Mouse (Mus musculus) yolk sac, embryonic 10.5 days (tissue): ENCODE results near the gene Pygm.

Experiments used
- DNase-seq: peaks from one replicate; pipeline ENCODE4 v3.0.0-alpha.2; 2017; ENCODE audit warnings: low spot score

Pygm gene

GRCm38 (mm10) chr19:6384128-6384527 lies at the start of gene Pygm:
Pygm (plus strand) TSS chr19:6384399.
- DNase-seq: no peak

DNA sequence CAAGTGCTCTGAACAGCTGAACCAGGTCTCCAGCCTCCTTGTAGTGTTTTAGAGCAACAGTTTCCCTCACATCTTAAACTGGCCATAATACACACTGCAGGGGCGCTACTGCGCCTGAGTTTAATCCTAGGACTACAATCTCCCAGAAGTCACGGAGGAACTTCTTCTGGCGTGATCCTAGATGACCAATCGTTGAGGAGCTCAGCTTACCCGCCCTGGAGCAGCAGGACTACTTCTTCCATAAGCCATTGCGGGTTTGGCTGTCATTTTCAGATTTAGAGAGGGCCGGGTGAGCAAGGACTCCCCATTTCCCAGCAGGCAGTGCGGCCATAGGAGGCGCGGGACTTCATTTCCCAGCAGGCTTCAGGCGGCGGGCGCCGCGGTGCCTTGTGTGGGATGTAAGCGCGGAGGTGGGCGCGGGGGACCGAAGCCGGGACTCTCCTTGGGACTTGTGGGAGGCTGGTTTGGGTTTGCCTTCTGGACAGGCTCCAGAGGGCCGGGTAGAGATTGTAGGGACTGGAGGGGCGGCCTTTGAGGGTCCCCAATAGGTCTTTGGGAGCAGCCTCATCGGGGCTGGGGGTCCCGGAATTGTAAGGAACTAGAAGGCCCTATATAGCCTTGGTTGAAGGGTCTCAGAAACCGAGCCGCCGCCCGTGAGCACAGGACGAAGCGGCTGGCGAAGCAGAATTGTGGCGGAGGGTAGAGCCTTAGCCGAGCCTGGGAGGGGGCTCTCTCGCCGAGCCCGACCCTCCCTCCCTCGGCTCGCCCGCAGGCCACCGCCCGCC lies 49.3 kb upstream of the Pygm start, which contains the start of gene Men1:
Men1 (plus strand) TSS at position 307 of the 785 bp plus-strand sequence.
- DNase-seq: peak; percentile 96

DNA sequence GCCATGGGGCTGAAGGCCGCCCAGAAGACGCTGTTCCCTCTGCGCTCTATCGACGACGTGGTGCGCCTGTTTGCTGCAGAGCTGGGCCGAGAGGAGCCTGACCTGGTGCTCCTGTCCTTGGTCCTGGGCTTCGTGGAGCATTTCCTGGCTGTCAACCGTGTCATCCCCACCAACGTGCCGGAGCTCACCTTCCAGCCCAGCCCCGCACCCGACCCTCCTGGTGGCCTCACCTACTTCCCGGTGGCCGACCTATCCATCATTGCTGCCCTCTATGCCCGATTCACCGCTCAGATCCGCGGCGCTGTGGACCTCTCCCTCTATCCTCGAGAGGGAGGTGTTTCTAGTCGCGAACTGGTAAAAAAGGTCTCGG lies 48.8 kb upstream of the Pygm start:
- DNase-seq: no peak

- DNase-seq: no peak
These were observed 47.3 kb upstream of the Pygm start for GRCm38 (mm10) chr19:6336920-6337319.

GRCm38 (mm10) chr19:6338171-6338570 lies 46.0 kb upstream of the Pygm start:
- no peak for DNase-seq

- no peak for DNase-seq
These were observed 45.5 kb upstream of the Pygm start for GRCm38 (mm10) chr19:6338716-6339115.

- no peak for DNase-seq
These were observed 45.0 kb upstream of the Pygm start for GRCm38 (mm10) chr19:6339191-6339590.

- DNase-seq: no peak
These were observed 44.2 kb upstream of the Pygm start for GRCm38 (mm10) chr19:6339890-6340504.

DNA sequence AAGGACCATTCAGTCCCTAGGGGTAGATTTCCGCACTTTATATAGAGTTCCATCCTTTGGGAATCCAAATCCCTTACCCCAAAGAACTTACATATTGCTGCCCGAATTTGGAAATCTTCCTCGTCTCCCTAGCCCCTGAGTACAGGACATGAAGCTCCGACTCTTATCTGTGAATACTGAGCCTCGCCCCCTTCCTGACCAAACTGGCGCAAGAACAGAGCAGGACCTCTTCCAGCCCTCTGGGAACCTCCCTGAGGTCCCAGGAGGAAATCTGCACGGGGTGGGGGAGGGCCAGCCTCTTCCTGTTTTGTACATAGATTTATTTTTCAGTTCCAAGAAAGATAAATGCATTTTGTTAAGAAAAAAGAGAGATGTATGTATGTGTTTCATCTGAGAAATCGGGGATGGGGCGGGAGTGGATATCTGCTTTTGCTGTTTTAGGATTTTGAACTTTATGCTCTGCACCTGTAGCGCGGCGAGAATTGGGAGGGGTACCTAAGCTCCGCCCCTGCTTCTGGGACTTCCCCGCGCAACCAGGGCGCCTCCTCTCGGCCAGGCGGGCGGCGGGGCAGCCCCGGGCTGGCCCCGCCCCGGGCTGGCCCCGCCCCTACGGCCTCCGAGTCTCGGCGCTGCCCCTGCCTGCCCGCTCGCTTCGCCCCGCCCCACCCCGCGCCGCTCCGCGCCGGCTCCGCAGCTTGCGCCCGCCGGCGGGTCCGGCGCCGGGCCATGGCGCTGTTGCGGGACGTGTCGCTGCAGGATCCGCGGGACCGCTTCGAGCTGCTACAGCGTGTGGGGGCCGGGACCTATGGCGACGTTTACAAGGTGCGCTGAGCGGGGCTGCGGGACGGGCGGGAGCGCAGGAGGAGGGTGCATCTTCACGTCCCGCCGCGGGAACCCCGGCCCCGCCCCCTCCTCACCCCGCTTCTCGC lies 43.4 kb upstream of the Pygm start, which contains the start of gene Map4k2:
Map4k2 (plus strand) TSS at position 612 of the 929 bp plus-strand sequence.
- DNase-seq: peak; percentile 86

GRCm38 (mm10) chr19:6341453-6342077 lies 42.6 kb upstream of the Pygm start:
- DNase-seq: no peak

GRCm38 (mm10) chr19:6342276-6342933 lies 41.8 kb upstream of the Pygm start:
- no peak for DNase-seq

DNA sequence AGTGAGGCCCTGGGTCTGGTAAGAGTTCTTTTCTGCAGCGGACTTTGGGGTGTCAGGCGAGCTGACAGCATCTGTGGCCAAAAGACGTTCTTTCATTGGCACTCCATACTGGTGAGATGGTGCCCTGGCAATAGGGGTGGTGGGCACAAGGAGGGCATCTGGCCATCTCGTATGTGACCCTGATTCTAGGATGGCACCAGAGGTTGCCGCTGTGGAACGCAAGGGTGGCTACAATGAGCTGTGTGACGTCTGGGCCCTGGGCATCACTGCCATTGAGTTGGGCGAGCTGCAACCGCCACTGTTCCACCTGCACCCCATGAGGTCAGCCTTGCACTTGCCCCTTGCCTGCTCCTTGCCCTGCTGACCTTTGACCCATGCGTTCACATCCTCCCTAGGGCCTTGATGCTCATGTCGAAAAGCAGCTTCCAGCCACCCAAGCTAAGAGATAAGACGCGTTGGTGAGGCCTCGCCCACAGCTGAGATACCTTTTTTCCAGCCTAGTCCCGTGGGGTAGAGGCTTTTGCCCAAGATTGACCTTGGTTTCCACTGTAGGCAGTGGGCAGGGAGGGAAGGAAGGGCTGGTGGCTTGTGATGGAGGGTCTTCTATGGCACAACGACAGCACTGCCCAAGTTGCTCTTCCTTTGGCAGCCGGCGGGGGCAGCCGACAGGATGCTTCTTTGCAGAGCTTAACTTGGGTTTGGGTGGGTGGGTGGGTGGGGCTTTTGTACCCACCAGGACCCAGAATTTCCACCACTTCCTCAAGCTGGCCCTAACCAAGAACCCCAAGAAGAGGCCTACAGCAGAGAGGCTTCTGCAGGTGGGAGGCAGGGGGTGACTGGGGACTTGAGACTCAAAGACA lies 40.9 kb upstream of the Pygm start:
- DNase-seq: no peak

- DNase-seq: no peak
These were observed 40.2 kb upstream of the Pygm start for GRCm38 (mm10) chr19:6343996-6344395.

DNA sequence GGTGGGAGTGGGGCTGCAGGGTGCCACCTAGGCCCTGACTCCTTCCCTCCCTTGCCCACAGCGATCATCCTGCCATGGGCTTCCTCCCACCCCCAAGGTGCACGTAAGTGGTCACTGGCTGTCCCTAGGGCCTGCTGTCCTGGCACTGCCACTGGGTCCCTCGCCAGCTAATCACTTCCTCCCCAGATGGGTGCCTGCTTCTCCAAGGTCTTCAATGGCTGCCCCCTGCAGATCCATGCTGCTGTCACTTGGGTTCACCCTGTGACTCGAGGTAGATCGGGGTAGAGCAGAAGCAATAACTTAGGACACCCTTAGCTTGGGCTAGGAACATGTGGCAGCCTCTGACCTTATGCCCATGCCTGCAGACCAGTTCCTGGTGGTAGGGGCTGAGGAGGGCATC lies 38.2 kb upstream of the Pygm start:
- no peak for DNase-seq

DNA sequence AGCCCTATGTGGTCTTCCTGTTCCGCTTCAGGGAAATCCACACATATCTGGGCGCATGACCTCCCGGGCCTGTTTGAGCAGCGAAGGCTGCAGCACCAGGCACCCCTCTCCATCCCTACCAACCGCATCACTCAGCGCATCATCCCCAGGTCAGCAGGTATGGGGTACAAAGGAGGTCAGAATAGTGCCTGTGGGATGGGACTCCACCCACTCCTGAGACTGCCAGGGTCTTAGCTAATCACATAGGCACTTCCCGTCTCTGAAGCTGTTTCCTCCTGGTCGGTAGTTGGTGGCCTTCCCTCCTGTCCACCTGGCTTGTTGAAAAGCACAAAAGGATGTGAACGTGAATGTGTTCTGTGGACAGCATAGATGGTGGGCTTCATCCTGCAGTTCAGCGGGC lies 37.5 kb upstream of the Pygm start:
- DNase-seq: no peak

DNA sequence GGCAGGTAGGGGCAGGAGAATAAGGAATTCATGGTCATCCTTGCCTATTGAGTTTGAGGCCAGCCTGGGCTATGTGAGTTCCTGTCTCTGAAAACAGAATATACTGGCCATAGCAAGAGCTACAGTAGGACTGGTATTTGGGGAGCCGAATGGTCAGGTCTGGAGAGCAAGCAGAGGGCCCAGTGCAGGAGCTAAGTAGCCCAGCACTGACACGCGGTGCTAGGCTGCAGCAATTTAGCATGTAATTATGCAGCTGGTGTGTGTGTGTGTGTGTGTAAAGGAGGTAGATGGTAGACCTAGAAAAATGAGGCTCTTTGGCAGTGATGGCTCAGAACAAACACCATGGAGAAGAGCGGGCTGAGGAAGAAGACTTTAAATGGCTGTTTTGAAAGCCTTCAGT lies 36.6 kb upstream of the Pygm start:
- no peak for DNase-seq

DNA sequence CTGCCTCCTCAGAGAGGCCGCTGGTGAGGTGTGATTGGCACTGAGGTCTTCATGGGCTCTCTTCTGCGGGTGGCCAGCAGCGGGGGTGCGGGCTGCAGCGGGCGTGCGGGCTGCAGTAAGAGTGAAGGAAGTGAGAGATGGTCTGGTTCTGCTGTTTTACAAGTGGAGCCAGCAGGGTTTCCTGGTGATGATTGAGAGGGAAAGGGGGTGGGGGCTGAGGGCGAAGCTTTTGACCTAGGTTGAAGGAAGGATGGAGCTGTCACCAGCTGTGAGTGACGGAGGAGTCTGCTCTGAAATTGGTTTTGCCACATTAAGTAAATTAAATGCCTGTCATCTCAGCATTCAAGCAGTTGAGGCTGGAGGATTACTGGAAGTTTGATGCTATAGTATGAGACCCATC lies 35.5 kb upstream of the Pygm start:
- DNase-seq: no peak

DNA sequence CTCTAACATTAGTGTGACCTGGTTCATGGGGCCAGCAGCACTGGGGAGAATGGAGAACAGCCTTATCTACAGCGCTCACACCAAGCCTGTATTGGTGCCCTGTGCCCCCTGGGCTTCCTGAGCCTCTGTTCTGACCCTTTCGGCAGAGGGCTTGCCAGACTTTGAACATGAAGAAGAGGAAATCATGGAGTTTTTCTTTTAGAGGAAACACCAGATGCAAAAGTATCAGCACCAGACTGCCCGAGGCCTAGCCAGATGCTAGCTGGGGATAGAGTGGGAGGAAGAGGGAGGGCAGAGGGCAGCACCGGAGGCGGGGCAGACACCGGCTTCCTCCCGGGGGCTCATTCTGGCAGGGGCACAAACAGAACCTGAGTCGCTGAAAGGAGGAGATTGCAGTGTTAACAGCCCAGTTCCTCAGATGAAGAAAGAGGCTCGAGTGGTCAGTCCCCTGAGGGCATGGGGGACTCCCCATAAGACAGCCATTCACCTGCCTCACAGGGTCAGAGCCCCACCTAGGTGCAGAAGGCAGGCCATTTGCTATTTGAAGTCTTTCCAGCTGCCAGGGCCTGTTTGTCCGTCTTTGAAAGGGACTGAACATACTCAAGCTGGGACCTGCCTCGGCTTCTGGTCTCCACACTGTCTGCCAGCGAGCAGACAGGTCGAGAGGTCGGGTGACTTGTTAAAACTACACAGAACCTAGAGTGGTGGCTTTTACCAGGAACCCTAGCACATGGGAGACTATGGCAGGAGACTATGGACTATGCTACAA lies 34.8 kb upstream of the Pygm start:
- no peak for DNase-seq

DNA sequence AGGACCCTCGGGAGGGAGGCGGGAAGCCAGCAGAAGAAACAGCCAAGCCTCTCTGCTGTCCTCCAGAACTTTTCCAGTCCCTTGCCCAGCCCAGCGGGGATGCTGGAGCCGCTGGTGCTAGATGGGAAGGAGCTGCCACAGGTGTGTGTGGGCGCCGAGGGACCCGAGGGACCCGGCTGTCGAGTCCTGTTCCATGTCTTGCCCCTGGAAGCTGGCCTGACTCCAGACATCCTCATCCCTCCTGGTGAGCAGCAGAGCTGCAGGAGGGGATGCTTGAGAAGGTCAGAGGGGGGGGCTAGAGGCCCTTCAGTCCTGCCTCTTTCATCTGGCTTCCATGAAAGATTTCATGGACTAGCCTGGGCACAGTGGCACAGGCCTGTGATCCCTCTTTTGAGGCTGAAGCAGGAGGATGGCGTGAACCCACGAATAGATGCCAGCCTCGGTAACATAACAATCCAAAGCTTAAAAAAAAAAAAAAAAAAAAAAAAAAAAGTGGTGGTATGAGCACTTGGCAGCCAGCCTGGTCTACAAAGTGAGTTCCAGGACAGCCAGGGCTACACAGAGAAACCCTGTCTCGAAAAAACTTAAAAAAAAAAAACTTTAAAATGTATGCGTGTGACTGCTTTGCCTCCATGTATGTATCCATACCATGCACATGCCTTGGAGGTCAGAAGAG lies 32.6 kb upstream of the Pygm start:
- no peak for DNase-seq
